Mouse (Mus musculus) urinary bladder, adult 18-20 months (tissue): ENCODE data around the gene Kcnk4.
"Not testable (repeated sequence)": the region's sequence is repeated elsewhere in the genome, so short reads cannot be mapped to it uniquely, and the experiment has no call there.

ENCODE experiments used
- DNase-seq, 2 experiments: peaks; one replicate each; pipeline ENCODE4 v3.0.0; 2022; ENCODE audit warnings: low spot score in 2 of 2, mixed read lengths in 2 of 2

Gene Kcnk4

GRCm38 (mm10) chr19:6916496-6916895 lies 17.8 kb downstream of the Kcnk4 start:
- no peak for DNase-seq

- no peak for DNase-seq
Observed at GRCm38 (mm10) chr19:6915276-6915675, 19.0 kb downstream of the Kcnk4 start.

GRCm38 (mm10) chr19:6914540-6914939 lies 19.8 kb downstream of the Kcnk4 start:
- DNase-seq: no peak

- DNase-seq: no peak
Observed at GRCm38 (mm10) chr19:6913991-6914390, 20.3 kb downstream of the Kcnk4 start.

- no peak for DNase-seq
Observed at GRCm38 (mm10) chr19:6913036-6913435, 21.3 kb downstream of the Kcnk4 start.

- no peak for DNase-seq
Observed at GRCm38 (mm10) chr19:6912205-6912970, 21.9 kb downstream of the Kcnk4 start.

- DNase-seq: no peak
Observed at GRCm38 (mm10) chr19:6911101-6912074, 22.9 kb downstream of the Kcnk4 start.

- not testable (repeated sequence) for DNase-seq
Observed at GRCm38 (mm10) chr19:6910306-6910705, 24.0 kb downstream of the Kcnk4 start.

GRCm38 (mm10) chr19:6909507-6910289 lies 24.6 kb downstream of the Kcnk4 start, which contains the start of the genes Trmt112 and Prdx5:
Trmt112 (plus strand) TSS chr19:6909698.
Prdx5 (minus strand) TSS chr19:6910106.
- DNase-seq: peak; percentile 79 to 89

GRCm38 (mm10) chr19:6909021-6909420 lies 25.3 kb downstream of the Kcnk4 start:
- no peak for DNase-seq

- DNase-seq: no peak
Observed at GRCm38 (mm10) chr19:6907811-6908540, 26.3 kb downstream of the Kcnk4 start.

GRCm38 (mm10) chr19:6907094-6907493 lies 27.2 kb downstream of the Kcnk4 start:
- DNase-seq: no peak

- no peak for DNase-seq
Observed at GRCm38 (mm10) chr19:6906199-6906598, 28.1 kb downstream of the Kcnk4 start.

GRCm38 (mm10) chr19:6905498-6906159 lies 28.7 kb downstream of the Kcnk4 start:
- DNase-seq: no peak

- no peak for DNase-seq
Observed at GRCm38 (mm10) chr19:6904846-6905245, 29.5 kb downstream of the Kcnk4 start.

GRCm38 (mm10) chr19:6903031-6903430 lies 31.3 kb downstream of the Kcnk4 start:
- DNase-seq: no peak

GRCm38 (mm10) chr19:6899641-6900040 lies 34.7 kb downstream of the Kcnk4 start:
- DNase-seq: no peak

GRCm38 (mm10) chr19:6895608-6896305 lies 38.6 kb downstream of the Kcnk4 start:
- not testable (repeated sequence) for DNase-seq

- peak in 1 of 2 experiments; percentile 45 for DNase-seq
Observed at GRCm38 (mm10) chr19:6893731-6894451, 40.4 kb downstream of the Kcnk4 start.
